Mouse (Mus musculus): ENCODE results near the gene Sowaha.

DNA sequence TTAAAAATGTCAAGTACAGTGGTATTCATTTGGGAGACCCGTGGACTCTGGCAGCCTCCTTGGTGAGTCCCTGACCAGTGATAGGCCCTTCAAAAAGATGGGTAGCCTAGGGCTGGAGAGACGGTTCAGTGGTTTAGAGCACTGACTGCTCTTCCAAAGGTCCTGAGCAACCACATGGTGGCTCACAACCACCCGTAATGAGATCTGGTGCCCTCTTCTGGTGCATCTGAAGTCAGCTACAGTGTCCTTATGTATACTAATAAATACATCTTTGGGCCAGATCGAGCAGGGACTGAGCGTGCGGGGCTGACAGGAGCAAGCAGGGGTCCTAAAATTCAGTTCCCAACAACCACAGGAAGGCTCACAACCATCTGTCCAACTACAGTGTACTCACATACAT is 36.2 kb downstream of the Sowaha start:
- TF ChIP-seq CTCF (IDR thresholded peaks at IDR 0.05; ENCODE audit: low read depth, low read length): no peak
- no peak for TF ChIP-seq POLR2AphosphoS5 (IDR thresholded peaks at IDR 0.05; ENCODE audit: insufficient replicate concordance, low read depth, low read length)
- no peak for TF ChIP-seq GATA1 (IDR thresholded peaks at IDR 0.05; ENCODE audit: borderline replicate concordance, low read length)
- no peak for TF ChIP-seq GATA2 (IDR thresholded peaks at IDR 0.05; ENCODE audit: borderline replicate concordance, low read depth, low read length)
